Mouse (Mus musculus) left cerebral cortex, adult 2 months (tissue): ENCODE data around the gene Nudcd2. TPM values are rescaled to one million over a fixed set of nuclear protein-coding genes. Genes with fewer than 3 reads are reported as not detected.

Experiments used
- DNase-seq, 2 experiments: peaks; one replicate each; pipeline ENCODE4 v3.0.0; 2021 to 2022; ENCODE audit warnings: low spot score in 2 of 2, mixed read lengths in 1 of 2; ENCODE audit errors: extremely low spot score in 1 of 2
- H3K27ac ChIP-seq: fragments of 200-600 bp; 2 replicates; pipeline ENCODE4 v1.8.1; 2022
- H3K4me3 ChIP-seq: fragments of 200-600 bp; 2 replicates; pipeline ENCODE4 v1.8.1; 2022
- CTCF ChIP-seq: fragments of 200-600 bp; IDR thresholded peaks from 2 replicates; pipeline ENCODE4 v1.8.1; 2022; ENCODE audit warnings: antibody characterized with exemption, mild to moderate bottlenecking, moderate library complexity
- intact Hi-C: fragments of 180-260 bp; cut with DNase I; formaldehyde crosslinking; loops from one replicate; pipeline ENCODE4 v1.15.1; 2025
- total RNA-seq, 2 experiments: library from RNA; stranded (reverse); gene quantifications; 2 replicates each; pipeline ENCODE4 v1.2.3; 2021

The Nudcd2 gene
- total RNA-seq, 2 experiments from 2014 or later, result 20.1 to 20.3 TPM

DNA sequence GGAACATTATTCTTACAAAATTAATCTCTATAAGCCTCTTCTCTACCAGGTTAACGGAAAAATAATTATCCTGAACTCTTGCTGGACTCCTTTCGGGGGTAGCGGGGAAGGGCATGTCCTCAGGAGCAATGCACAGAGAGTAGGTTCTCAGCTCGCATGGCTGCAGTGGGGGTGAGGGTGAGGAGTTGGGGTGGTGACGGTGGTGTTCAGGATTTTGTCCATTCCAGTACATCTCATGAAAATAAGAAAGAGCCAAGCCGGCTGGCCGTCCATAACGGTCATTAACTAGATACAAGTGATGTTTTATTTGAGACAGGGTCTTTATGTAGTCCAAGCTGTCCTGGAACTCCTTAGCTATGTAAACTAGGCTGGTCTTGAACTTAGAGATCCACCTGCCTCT is 22.5 kb downstream of the Nudcd2 start:
- intact Hi-C loops, result loop anchor here (1.0 to 2.0 kb wide), 2 partner anchors 21 to 64 kb away; no protein-coding TSS in a partner anchor

DNA sequence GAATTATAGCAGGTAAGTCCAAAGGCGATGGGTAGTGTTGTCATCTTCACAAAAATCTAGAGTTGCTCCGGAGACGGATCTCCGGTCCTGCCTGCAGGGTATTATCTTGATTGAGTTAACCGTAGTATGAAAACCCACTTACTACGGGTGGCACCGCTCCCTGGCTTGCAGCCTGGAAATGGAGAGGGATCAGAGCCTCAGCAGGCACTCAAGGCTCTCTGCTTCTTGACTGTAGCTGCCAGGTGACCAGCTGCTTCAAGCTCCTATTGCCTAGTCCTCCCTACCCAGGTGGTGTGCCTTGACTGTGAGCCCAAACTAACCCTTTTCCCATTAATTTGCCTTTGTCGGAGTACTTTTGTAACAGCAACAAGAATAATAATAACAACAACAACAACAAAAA is 26.4 kb downstream of the Nudcd2 start:
- intact Hi-C loops, result no loop called here
- TF ChIP-seq CTCF, result no peak
- DNase-seq, result no peak
- H3K4me3 ChIP-seq, result no peak overlapping the region
- no peak overlapping the region for H3K27ac ChIP-seq

More for the DNA sequence above, 22.5 kb downstream of the Nudcd2 start:
- no peak for TF ChIP-seq CTCF
- Histone ChIP-seq H3K4me3 (no peak overlapping the region), H3K27ac (peak overlapping the region; percentile 96)
- DNase-seq, result no peak

DNA sequence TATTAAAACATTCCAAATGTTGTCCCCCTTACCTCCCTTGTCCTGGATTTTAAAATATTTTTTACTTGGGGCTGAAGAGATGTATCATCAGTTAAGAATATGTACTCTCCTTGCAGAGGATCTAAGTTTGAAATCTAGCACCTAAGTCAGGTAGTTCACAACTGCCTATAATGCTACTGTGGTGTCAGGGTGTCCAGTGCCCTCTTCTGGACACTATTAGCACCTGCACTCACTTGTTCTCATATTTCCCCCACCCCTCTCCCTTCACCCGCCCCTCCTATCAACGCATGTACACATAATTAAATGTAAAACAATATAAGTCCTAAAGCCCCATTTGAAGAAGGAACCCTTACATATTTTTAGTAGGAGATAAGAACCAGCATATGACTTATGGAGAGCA is 29.9 kb downstream of the Nudcd2 start:
- Histone ChIP-seq H3K27ac (no peak overlapping the region), H3K4me3 (no peak overlapping the region)
- no peak for DNase-seq
- intact Hi-C loops, result no loop called here
- peak; percentile 63 for TF ChIP-seq CTCF

DNA sequence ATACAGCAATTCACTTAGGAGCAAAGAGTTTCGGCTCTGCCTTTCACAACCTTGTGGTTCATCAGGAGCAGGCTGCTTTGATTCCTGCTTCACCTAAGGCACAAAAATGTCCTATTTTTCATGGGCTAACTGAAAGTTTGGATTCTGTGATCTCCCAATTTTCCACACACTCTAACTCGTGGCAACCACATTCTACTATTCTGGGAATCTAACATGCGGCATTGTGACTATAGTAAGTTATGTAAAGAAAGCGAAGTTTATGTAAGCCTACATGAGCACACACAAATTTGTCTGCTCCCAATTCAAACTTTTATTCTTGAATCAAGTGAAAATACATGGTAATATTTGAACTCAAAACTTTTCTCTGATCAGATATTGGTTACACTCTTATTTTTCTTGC is 31.2 kb downstream of the Nudcd2 start:
- intact Hi-C loops, result no loop called here
- no peak for TF ChIP-seq CTCF
- DNase-seq, result no peak
- H3K27ac ChIP-seq, result peak overlapping the region; percentile 69
- no peak overlapping the region for H3K4me3 ChIP-seq

DNA sequence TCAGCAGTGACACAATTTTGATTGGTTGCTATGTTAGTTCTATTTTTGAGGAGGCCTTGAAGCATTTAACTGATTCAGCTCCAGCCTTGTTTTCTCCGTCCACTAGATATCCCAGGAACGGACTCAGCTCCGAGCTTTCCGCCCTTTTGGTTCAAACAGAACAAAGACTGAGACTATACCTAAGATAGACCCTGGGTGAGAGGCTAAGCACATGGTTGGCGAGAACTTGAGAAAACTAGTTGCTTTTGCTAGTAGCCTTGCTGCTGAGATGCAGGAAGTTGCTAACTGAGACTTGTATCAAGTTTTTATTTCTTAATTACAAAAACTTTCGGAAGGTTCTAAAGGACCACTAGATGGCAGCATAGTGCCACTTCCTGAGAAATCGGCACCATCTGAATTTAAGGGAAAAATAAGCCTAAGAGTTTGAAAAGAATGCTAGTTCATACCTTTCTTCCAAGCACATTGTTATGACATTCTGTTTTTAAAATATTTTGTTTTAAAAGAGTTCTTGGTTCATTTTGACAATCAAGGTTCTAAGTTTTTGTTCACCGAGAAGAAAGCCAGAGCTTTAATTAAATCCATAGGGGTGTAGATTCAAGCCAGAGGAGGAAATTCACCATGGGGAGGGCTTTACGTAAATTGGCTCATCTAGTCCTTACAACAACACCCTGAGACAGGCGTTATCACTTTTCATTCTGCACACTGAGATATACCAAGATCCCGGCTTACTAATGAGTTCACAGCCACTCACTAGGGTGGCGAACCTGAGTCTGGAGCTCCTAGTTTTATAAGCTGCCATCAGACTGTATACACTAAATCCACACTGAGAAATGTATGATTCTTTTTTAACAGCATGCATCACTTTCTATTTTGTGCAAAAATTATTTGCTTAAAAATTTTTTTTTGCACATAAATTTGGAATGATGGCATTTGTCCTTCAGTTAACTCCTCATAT is 42.1 kb downstream of the Nudcd2 start:
- peak; percentile 82 for TF ChIP-seq CTCF
- no peak for DNase-seq
- intact Hi-C loops, result loop anchor here (10.0 kb wide), 3 partner anchors 659 to 1649 kb away; no protein-coding TSS in a partner anchor

DNA sequence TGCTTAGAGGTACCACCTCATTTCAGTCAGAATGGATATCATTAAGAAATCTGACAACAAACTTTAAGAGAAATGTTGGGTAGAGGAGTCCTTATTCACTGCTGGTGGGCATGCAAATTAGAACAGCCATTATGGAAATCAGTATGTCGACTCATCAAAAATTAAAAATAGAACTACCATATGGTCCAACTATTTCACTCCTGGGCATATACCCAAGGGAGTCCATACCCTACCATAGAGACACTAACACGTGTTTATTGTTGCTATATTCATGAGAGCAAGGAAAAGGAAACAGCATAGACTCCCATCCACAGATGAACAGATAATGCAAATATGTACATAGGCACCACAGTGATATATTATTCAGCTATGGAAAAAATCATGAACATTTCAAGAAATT is 48.4 kb downstream of the Nudcd2 start:
- intact Hi-C loops, result loop anchor here (5.0 to 10.0 kb wide), 6 partner anchors 90 to 1825 kb away; no protein-coding TSS in a partner anchor
- Histone ChIP-seq H3K27ac (peak overlapping the region; percentile 94), H3K4me3 (no peak overlapping the region)
- DNase-seq, result no peak
- TF ChIP-seq CTCF, result no peak

More for the DNA sequence above, 42.1 kb downstream of the Nudcd2 start:
- no peak overlapping the region for H3K27ac ChIP-seq
- peak overlapping the region; percentile 16; the same call in 1 of the 2 replicates for H3K4me3 ChIP-seq

DNA sequence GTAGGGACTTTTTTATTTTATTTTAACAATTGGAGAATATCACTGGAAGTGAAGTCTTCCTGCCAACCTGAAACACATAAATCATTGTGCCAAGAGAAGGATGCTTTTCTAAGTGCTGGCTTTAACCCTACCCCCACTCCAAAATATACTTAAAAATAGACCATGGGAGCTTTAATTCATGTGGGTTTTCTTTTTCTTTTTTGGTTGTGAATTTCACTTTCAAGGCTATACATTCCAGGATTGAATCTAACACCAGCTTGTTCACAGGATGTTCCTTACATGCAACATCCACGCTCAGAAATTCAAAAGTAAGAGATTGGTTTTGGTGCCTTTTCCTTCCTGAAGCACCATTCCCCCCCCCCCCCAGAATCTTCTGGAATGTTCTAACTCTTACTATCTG is 49.9 kb downstream of the Nudcd2 start:
- peak overlapping the region; percentile 94 for H3K27ac ChIP-seq
- intact Hi-C loops, result loop anchor here (5.0 to 10.0 kb wide), 6 partner anchors 89 to 1824 kb away; no protein-coding TSS in a partner anchor
- no peak for DNase-seq
- H3K4me3 ChIP-seq, result no peak overlapping the region
- TF ChIP-seq CTCF, result no peak

DNA sequence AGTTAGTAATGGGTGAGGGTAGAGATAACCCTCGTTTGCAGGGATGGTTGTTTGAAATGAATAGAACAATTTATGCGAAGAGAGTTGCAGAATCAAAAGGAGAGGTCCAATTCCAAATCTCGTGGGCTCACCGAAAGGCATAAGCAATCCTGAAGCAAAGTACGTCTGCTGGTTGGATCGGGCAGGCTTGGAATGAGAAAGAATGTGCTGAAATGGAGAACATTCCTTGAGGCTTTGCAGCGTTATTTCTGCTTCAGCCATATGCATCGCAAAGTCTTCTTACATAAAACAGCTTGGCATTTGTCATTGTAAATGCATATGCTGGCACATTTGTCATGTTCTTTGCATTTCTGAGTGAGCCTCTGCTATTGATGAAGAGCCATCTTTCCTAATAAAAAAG is 50.9 kb downstream of the Nudcd2 start:
- DNase-seq, result no peak
- no peak for TF ChIP-seq CTCF
- H3K27ac ChIP-seq, result peak overlapping the region; percentile 94
- H3K4me3 ChIP-seq, result no peak overlapping the region
- intact Hi-C loops, result loop anchor here (5.0 to 10.0 kb wide), 6 partner anchors 88 to 1823 kb away; no protein-coding TSS in a partner anchor

DNA sequence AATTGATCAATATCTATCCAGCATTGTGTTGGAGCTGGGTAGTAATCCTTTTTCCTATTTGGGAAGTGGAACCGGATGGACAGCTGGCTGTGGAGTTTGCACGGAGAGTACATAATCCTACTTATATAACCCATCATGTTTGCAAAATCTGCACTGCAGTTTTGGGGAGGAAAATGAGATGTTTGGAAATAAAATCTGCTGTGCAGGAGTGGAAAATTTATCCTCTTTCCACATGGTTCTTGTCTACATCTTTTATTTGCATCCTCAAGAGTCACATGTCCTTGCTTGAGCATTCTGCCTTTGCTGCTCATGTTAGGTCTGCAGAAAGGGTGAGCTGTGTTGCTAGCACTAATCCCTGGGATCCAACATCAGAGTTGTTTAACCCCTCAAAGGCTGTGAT is 53.4 kb downstream of the Nudcd2 start:
- H3K4me3 ChIP-seq, result no peak overlapping the region
- peak overlapping the region; percentile 94 for H3K27ac ChIP-seq
- DNase-seq, result no peak
- no peak for TF ChIP-seq CTCF
- intact Hi-C loops, result loop anchor here (2.0 to 10.0 kb wide), 7 partner anchors 104 to 1738 kb away; partner anchors contain the start of gene Gabra1

Other genes starting within 250 kb of the Nudcd2 start
- 100 to 1,000 TPM; 145 to 160 TPM for gene Mat2b, start 38.5 kb upstream of the Nudcd2 start, total RNA-seq
- under 1 TPM; 0.33 to 0.50 TPM for gene Hmmr, start 245 bp upstream of the Nudcd2 start, total RNA-seq
- 10 to 100 TPM; 67.3 to 72.7 TPM for gene Ccng1, start 21.6 kb downstream of the Nudcd2 start, total RNA-seq